ENCODE assay signal across 12 mouse cellular contexts in genomic region chr4:149526330-149526729, GRCm38 (mm10). TPM values are rescaled to one million over a fixed set of nuclear protein-coding genes. Genes with fewer than 3 reads are reported as not detected.
DNase-seq lines count a peak whose midpoint lies in the region; ATAC-seq and TF ChIP-seq lines count a peak whose summit lies in the region.
"Had no signal": no experiment of that assay in that cellular context is flagged by ENCODE, and none has a peak within 500 bp of the region (broad histone marks: within the 10 kb centered on the region; RNA-seq: fewer than 3 reads in every experiment).

No protein-coding gene starts in this region.

- no peak for DNase-seq in forebrain, embryonic 10.5 days (ENCODE audit: extremely low spot score, low spot score)
- no peak for DNase-seq in left cerebral cortex, adult 2 months (ENCODE audit: extremely low spot score in 1 of 2, low spot score in 2 of 2)
- no peak for DNase-seq in left cerebral cortex, adult 9 months (ENCODE audit: low spot score in 2 of 2)
- DNase-seq in heart, postnatal 0 days (ENCODE audit: low spot score) = no peak
- DNase-seq in retina, embryonic 14.5 days (ENCODE audit: low spot score) = peak; percentile 35
- DNase-seq in adrenal gland, postnatal 25 days = no peak
- DNase-seq: B cell, adult 2 months; spleen, adult 18-20 months had no signal

- 42% methylated on average over 7 of the region's 7 CpGs for WGBS in forebrain, embryonic 10.5 days
- 23% methylated on average over 7 of the region's 7 CpGs for WGBS in forebrain, embryonic 15.5 days
- 50% methylated on average over 7 of the region's 7 CpGs for WGBS in heart, postnatal 0 days

- no peak overlapping the region for H3K9ac ChIP-seq in forebrain, embryonic 15.5 days (replicated peaks)
- no peak overlapping the region for H3K9ac ChIP-seq in heart, postnatal 0 days (replicated peaks; ENCODE audit: low read depth, low read length)

- no peaks in the 10 kb centered on the region for H3K27me3 ChIP-seq in forebrain, embryonic 10.5 days (ENCODE audit: poor library complexity, severe bottlenecking)
- no peaks in the 10 kb centered on the region for H3K27me3 ChIP-seq in forebrain, embryonic 15.5 days
- no peaks in the 10 kb centered on the region for H3K27me3 ChIP-seq in heart, postnatal 0 days (ENCODE audit: control insufficient read depth, insufficient read depth, low read length)

- H3K36me3 ChIP-seq in forebrain, embryonic 10.5 days (replicated peaks) = peaks cover 5% of the 10 kb centered on the region; the same call in 1 of the 2 replicates
- no peaks in the 10 kb centered on the region for H3K36me3 ChIP-seq in forebrain, embryonic 15.5 days
- H3K36me3 ChIP-seq in heart, postnatal 0 days (replicated peaks; ENCODE audit: control insufficient read depth, insufficient read depth, low read length) = no peaks in the 10 kb centered on the region

- peak overlapping the region; percentile 60 for H3K27ac ChIP-seq in forebrain, embryonic 10.5 days
- no peak overlapping the region for H3K27ac ChIP-seq in forebrain, embryonic 15.5 days (replicated peaks)
- peak overlapping the region; percentile 24 for H3K27ac ChIP-seq in left cerebral cortex, adult 2 months
- H3K27ac ChIP-seq in heart, postnatal 0 days (ENCODE audit: low read depth) = peak overlapping the region; percentile 76

- no peak for ATAC-seq in forebrain, embryonic 15.5 days (replicated peaks)
- peak; percentile 61 for ATAC-seq in heart, postnatal 0 days (ENCODE audit: insufficient read depth, low read depth)
- ATAC-seq in inflammation-experienced regulatory T-cells, adult 6 months = no peak

- no peak overlapping the region for H3K4me2 ChIP-seq in forebrain, embryonic 15.5 days (replicated peaks)
- H3K4me2 ChIP-seq in heart, postnatal 0 days (ENCODE audit: low read depth, low read length) = no peak overlapping the region

- no peak overlapping the region for H3K4me3 ChIP-seq in forebrain, embryonic 10.5 days
- H3K4me3 ChIP-seq in forebrain, embryonic 15.5 days = no peak overlapping the region
- H3K4me3 ChIP-seq in left cerebral cortex, adult 2 months = no peak overlapping the region
- no peak overlapping the region for H3K4me3 ChIP-seq in heart, postnatal 0 days (ENCODE audit: low read depth, low read length)

- no peak for TF ChIP-seq CTCF in left cerebral cortex, adult 2 months (IDR thresholded peaks at IDR 0.05)
- TF ChIP-seq CTCF in heart, postnatal 0 days (IDR thresholded peaks at IDR 0.05; ENCODE audit: low read depth) = no peak

- intact Hi-C loops in left cerebral cortex, adult 2 months (cut with DNase I) = no loop called here

- no peaks in the 10 kb centered on the region for H3K9me3 ChIP-seq in forebrain, embryonic 10.5 days
- no peaks in the 10 kb centered on the region for H3K9me3 ChIP-seq in forebrain, embryonic 15.5 days
- H3K9me3 ChIP-seq in heart, postnatal 0 days (replicated peaks; ENCODE audit: control insufficient read depth, low read length) = no peaks in the 10 kb centered on the region

- peaks cover 62% of the 10 kb centered on the region for H3K4me1 ChIP-seq in forebrain, embryonic 10.5 days
- H3K4me1 ChIP-seq in forebrain, embryonic 15.5 days = peaks cover 13% of the 10 kb centered on the region
- H3K4me1 ChIP-seq in heart, postnatal 0 days (ENCODE audit: control insufficient read depth, insufficient read depth) = peaks cover 50% of the 10 kb centered on the region

- TF ChIP-seq EP300 in heart, postnatal 0 days (IDR thresholded peaks at IDR 0.05; ENCODE audit: low read depth) = peak; percentile 70; the same call in 1 of the 2 replicates

RNA-seq across cellular contexts. Expression of gene Ctnnbip1, which starts 8.3 kb away (rescaled TPM):
- 53.6 and 59.6 TPM in 2 replicates for polyA plus RNA-seq in forebrain, embryonic 10.5 days (2016; fragmentation: Nextera tagmentation; extraction: Ambion mirVana)
- 98.1 and 113 TPM in 2 replicates for polyA plus RNA-seq in forebrain, embryonic 15.5 days (2015; fragmentation: Nextera tagmentation; extraction: Ambion mirVana)
- total RNA-seq in left cerebral cortex, adult 2 months (2021) = 10 to 100 TPM; 35.3 to 35.9 TPM
- 31.8 and 35.9 TPM in 2 replicates for total RNA-seq in heart, postnatal 0 days (2014; rRNA removed; ENCODE audit: low replicate concordance)
- 46.3 and 53.6 TPM in 2 replicates for polyA plus RNA-seq in heart, postnatal 0 days (2015; fragmentation: Nextera tagmentation; extraction: Ambion mirVana)
- 1 to 10 TPM in 2 of 3 experiments, under 1 TPM in 1; 0.59 to 1.4 (median 1.4) TPM for polyA plus RNA-seq in inflammation-experienced regulatory T-cells, adult 6 months (2017; shearing (Covaris generic))
- total RNA-seq in adrenal gland, postnatal 25 days (2021) = 24.6 and 39.4 TPM in 2 replicates

RNA-seq across cellular contexts. Expression of gene Lzic, which starts 41.3 kb away (rescaled TPM):
- 51.8 and 55.2 TPM in 2 replicates for polyA plus RNA-seq in forebrain, embryonic 10.5 days (2016; fragmentation: Nextera tagmentation; extraction: Ambion mirVana)
- 47.9 and 51.0 TPM in 2 replicates for polyA plus RNA-seq in forebrain, embryonic 15.5 days (2015; fragmentation: Nextera tagmentation; extraction: Ambion mirVana)
- 10 to 100 TPM; 16.8 to 17.6 TPM for total RNA-seq in left cerebral cortex, adult 2 months (2021)
- 33.7 and 34.8 TPM in 2 replicates for total RNA-seq in heart, postnatal 0 days (2014; rRNA removed; ENCODE audit: low replicate concordance)
- 27.2 and 28.4 TPM in 2 replicates for polyA plus RNA-seq in heart, postnatal 0 days (2015; fragmentation: Nextera tagmentation; extraction: Ambion mirVana)
- polyA plus RNA-seq in inflammation-experienced regulatory T-cells, adult 6 months (2017; shearing (Covaris generic)) = 10 to 100 TPM; 26.0 to 43.4 (median 28.2) TPM
- 25.8 and 26.5 TPM in 2 replicates for total RNA-seq in adrenal gland, postnatal 25 days (2021)

RNA-seq across cellular contexts. Expression of gene Nmnat1, which starts 41.3 kb away (rescaled TPM):
- polyA plus RNA-seq in forebrain, embryonic 10.5 days (2016; fragmentation: Nextera tagmentation; extraction: Ambion mirVana) = 17.9 and 18.4 TPM in 2 replicates
- polyA plus RNA-seq in forebrain, embryonic 15.5 days (2015; fragmentation: Nextera tagmentation; extraction: Ambion mirVana) = 10.5 and 12.8 TPM in 2 replicates
- total RNA-seq in left cerebral cortex, adult 2 months (2021) = 10 to 100 TPM in 1 of 2 experiments, 1 to 10 TPM in 1; 9.9 to 12.8 TPM
- 15.3 and 15.9 TPM in 2 replicates for total RNA-seq in heart, postnatal 0 days (2014; rRNA removed; ENCODE audit: low replicate concordance)
- polyA plus RNA-seq in heart, postnatal 0 days (2015; fragmentation: Nextera tagmentation; extraction: Ambion mirVana) = 14.4 and 16.8 TPM in 2 replicates
- 1 to 10 TPM; 6.2 to 6.9 (median 6.3) TPM for polyA plus RNA-seq in inflammation-experienced regulatory T-cells, adult 6 months (2017; shearing (Covaris generic))
- 12.2 and 17.1 TPM in 2 replicates for total RNA-seq in adrenal gland, postnatal 25 days (2021)

RNA-seq across cellular contexts. Expression of gene Tmem274, which starts 49.2 kb away (rescaled TPM):
- polyA plus RNA-seq in forebrain, embryonic 10.5 days (2016; fragmentation: Nextera tagmentation; extraction: Ambion mirVana) = 0.50 and 0.63 TPM in 2 replicates
- 0.39 TPM in 1 of 2 replicates, not detected in the other for polyA plus RNA-seq in forebrain, embryonic 15.5 days (2015; fragmentation: Nextera tagmentation; extraction: Ambion mirVana)
- not detected for total RNA-seq in left cerebral cortex, adult 2 months (2021)
- total RNA-seq in heart, postnatal 0 days (2014; rRNA removed; ENCODE audit: low replicate concordance) = not detected in 2 replicates
- polyA plus RNA-seq in heart, postnatal 0 days (2015; fragmentation: Nextera tagmentation; extraction: Ambion mirVana) = 0.19 and 0.21 TPM in 2 replicates
- polyA plus RNA-seq in inflammation-experienced regulatory T-cells, adult 6 months (2017; shearing (Covaris generic)) = under 1 TPM in 1 of 3 experiments, not detected in 2; 0.63 TPM
- total RNA-seq in adrenal gland, postnatal 25 days (2021) = not detected in 2 replicates
- total RNA-seq: left cerebral cortex, postnatal 10 days; midbrain, postnatal 0 days had no signal
- polyA plus RNA-seq: midbrain, postnatal 0 days had no signal

RNA-seq across cellular contexts. Expression of gene Clstn1, which starts 59.9 kb away (rescaled TPM):
- polyA plus RNA-seq in forebrain, embryonic 10.5 days (2016; fragmentation: Nextera tagmentation; extraction: Ambion mirVana) = 17.8 and 21.4 TPM in 2 replicates
- 107 and 111 TPM in 2 replicates for polyA plus RNA-seq in forebrain, embryonic 15.5 days (2015; fragmentation: Nextera tagmentation; extraction: Ambion mirVana)
- 1,000 to 10,000 TPM; 1,405 to 1,413 TPM for total RNA-seq in left cerebral cortex, adult 2 months (2021)
- 32.1 and 37.9 TPM in 2 replicates for total RNA-seq in heart, postnatal 0 days (2014; rRNA removed; ENCODE audit: low replicate concordance)
- 12.6 and 14.3 TPM in 2 replicates for polyA plus RNA-seq in heart, postnatal 0 days (2015; fragmentation: Nextera tagmentation; extraction: Ambion mirVana)
- 1 to 10 TPM; 5.4 to 7.5 (median 6.3) TPM for polyA plus RNA-seq in inflammation-experienced regulatory T-cells, adult 6 months (2017; shearing (Covaris generic))
- 67.9 and 83.9 TPM in 2 replicates for total RNA-seq in adrenal gland, postnatal 25 days (2021)

Comparison
In these comparisons a context has a peak if more than half of its experiments do, and no peak if none do; other contexts are left out.
1. RNA of gene Ctnnbip1, which starts 8.3 kb away (polyA plus RNA-seq): 98.1 to 113 TPM in forebrain, embryonic 15.5 days, 53.6 to 59.6 TPM in forebrain, embryonic 10.5 days and 46.3 to 53.6 TPM in heart, postnatal 0 days; 0.59 to 1.4 TPM in inflammation-experienced regulatory T-cells, adult 6 months; every median in the first group is over 10 times any median in the second.